Mouse (Mus musculus): Measurements from ENCODE around the gene E130218I03Rik.

- no peak for TF ChIP-seq CEBPB (IDR thresholded peaks at IDR 0.05; ENCODE audit: insufficient read depth, poor library complexity, severe bottlenecking)
- no peak for TF ChIP-seq MYOD1 (IDR thresholded peaks at IDR 0.05; ENCODE audit: control insufficient read depth in 1 of 3, insufficient read length in 2 of 3, low read depth in 2 of 3)
- TF ChIP-seq POLR2A (IDR thresholded peaks at IDR 0.05; ENCODE audit: insufficient read length, low read depth) = no peak
These were observed 16.3 kb upstream of the E130218I03Rik start, which contains the start of gene Catsper4 for GRCm38 (mm10) chr4:134227194-134227593.

Measured in myocyte (in vitro differentiated cells).